Mouse (Mus musculus): ENCODE measurements at regions not wholly inside any gene's neighbourhood (a gene's known extent, or its start where the extent isn't known, plus 50 kb on each side); places are given as distances from the start of the nearest gene placed in this dataset. TPM values are rescaled to one million over a fixed set of nuclear protein-coding genes. Genes with fewer than 3 reads are reported as not detected.

GRCm38 (mm10) chr17:45169257-45169994 lies 264.1 kb downstream of the Cdc5l start:
- Histone ChIP-seq H3K27ac (0 out of 2 replicates have a peak overlapping the region, but pooled peaks have one; percentile 17), H3K9me3 (no peaks in the 10 kb centered on the region), H3K9ac (no peak overlapping the region), H3K27me3 (replicated peaks) (no peaks in the 10 kb centered on the region), H3K36me3 (replicated peaks) (no peaks in the 10 kb centered on the region), H3K4me1 (peaks cover 7% of the 10 kb centered on the region), H3K4me3 (no peak overlapping the region), H3K4me2 (no peak overlapping the region)
- WGBS: 43% methylated on average over 10 of the region's 10 CpGs
- peak; percentile 48; the same call in 1 of the 2 replicates for ATAC-seq (replicated peaks)

Small RNAs in the stretch of these regions (microRNA-seq; reads per million reads assigned to microRNA genes)
- gene Gm24979: not detected
